Mouse (Mus musculus): ENCODE data around the gene Slc13a3. TPM values are rescaled to one million over a fixed set of nuclear protein-coding genes. Genes with fewer than 3 reads are reported as not detected.
A peak's percentile ranks its signal among the peaks of the same experiment; 100 is the strongest.

The Slc13a3 gene
- polyA plus RNA-seq, 1 experiment from 2014 or later: 1.9 TPM

GRCm38 (mm10) chr2:165415141-165415721 is 57.8 kb downstream of the Slc13a3 start:
- ATAC-seq (ENCODE audit: low read depth) (no peak), DNase-seq (ENCODE audit: low spot score) (peak; percentile 62)
- H3K4me2 ChIP-seq (ENCODE audit: low read depth, low read length): peak overlapping the region; percentile 2
- no peak overlapping the region for H3K9ac ChIP-seq (ENCODE audit: low read depth, low read length)
- H3K27ac ChIP-seq (replicated peaks; ENCODE audit: low read depth, low read length): no peak overlapping the region
- H3K27me3 ChIP-seq (replicated peaks; ENCODE audit: control insufficient read depth, insufficient read depth, low read length): no peaks in the 10 kb centered on the region
- H3K9me3 ChIP-seq (ENCODE audit: control insufficient read depth, low read length): no peaks in the 10 kb centered on the region
- 22% methylated on average over 11 of the region's 11 CpGs for WGBS
- no peak overlapping the region for H3K4me3 ChIP-seq (ENCODE audit: low read depth, low read length)
- H3K36me3 ChIP-seq (ENCODE audit: control insufficient read depth, insufficient read depth, low read length): no peaks in the 10 kb centered on the region
- peaks cover 24% of the 10 kb centered on the region for H3K4me1 ChIP-seq (ENCODE audit: control insufficient read depth, insufficient read depth, low read length)

DNA sequence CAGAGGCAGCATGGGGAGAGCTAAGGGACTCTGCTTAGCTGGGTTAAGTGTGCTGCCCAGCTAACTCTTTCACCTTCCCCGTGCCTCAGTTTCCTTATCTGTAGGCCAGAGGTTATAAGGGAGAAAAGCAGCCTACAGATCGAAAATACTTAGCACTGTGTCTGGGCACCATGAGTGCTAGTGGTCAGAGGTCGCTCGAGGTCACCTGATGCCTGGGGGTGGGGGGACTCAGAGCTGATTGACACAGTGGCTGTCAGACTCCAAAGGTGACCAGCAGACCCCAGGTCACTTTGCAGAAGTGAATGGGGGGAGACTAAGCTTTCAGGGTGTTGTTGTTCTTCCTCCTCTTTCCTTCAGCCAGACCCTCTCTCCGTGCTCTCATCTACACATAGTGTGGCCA is 58.7 kb downstream of the Slc13a3 start:
- Histone ChIP-seq H3K9me3 (ENCODE audit: control insufficient read depth, low read length) (no peaks in the 10 kb centered on the region), H3K4me3 (ENCODE audit: low read depth, low read length) (no peak overlapping the region), H3K4me1 (ENCODE audit: control insufficient read depth, insufficient read depth, low read length) (peaks cover 24% of the 10 kb centered on the region), H3K27ac (replicated peaks; ENCODE audit: low read depth, low read length) (no peak overlapping the region), H3K4me2 (ENCODE audit: low read depth, low read length) (no peak overlapping the region), H3K9ac (ENCODE audit: low read depth, low read length) (no peak overlapping the region), H3K27me3 (replicated peaks; ENCODE audit: control insufficient read depth, insufficient read depth, low read length) (no peaks in the 10 kb centered on the region), H3K36me3 (ENCODE audit: control insufficient read depth, insufficient read depth, low read length) (no peaks in the 10 kb centered on the region)
- 56% methylated on average over 5 of the region's 5 CpGs for WGBS
- no peak for DNase-seq (ENCODE audit: low spot score)
- ATAC-seq (ENCODE audit: low read depth): no peak

DNA sequence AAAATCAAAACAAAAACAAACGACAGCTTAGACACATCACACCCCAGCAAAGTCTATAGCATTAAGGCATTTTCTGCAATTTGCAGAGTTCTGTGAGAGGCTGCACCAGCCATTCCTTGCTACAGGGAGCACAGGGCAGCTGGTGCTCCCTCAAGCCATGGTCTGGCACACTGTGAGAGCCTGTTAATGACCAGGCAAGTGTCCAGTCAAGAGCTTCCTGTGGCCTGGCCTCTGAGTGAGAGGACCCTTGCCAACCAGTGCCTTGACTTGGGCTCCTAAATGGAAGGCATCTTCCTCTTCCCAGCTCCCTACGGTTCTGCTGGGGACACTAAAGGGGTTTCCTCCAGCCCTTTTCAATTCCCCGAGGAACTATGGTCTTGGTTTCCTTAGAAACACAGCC is 59.1 kb downstream of the Slc13a3 start:
- H3K27ac ChIP-seq (replicated peaks; ENCODE audit: low read depth, low read length): no peak overlapping the region
- ATAC-seq (ENCODE audit: low read depth): no peak
- H3K4me1 ChIP-seq (ENCODE audit: control insufficient read depth, insufficient read depth, low read length): peaks cover 24% of the 10 kb centered on the region
- 30% methylated on average over 3 of the region's 3 CpGs for WGBS
- H3K9ac ChIP-seq (ENCODE audit: low read depth, low read length): no peak overlapping the region
- no peak overlapping the region for H3K4me3 ChIP-seq (ENCODE audit: low read depth, low read length)
- no peaks in the 10 kb centered on the region for H3K27me3 ChIP-seq (replicated peaks; ENCODE audit: control insufficient read depth, insufficient read depth, low read length)
- H3K4me2 ChIP-seq (ENCODE audit: low read depth, low read length): no peak overlapping the region
- H3K36me3 ChIP-seq (ENCODE audit: control insufficient read depth, insufficient read depth, low read length): no peaks in the 10 kb centered on the region
- no peak for DNase-seq (ENCODE audit: low spot score)
- no peaks in the 10 kb centered on the region for H3K9me3 ChIP-seq (ENCODE audit: control insufficient read depth, low read length)

- Histone ChIP-seq H3K27ac (replicated peaks; ENCODE audit: low read depth, low read length) (no peak overlapping the region), H3K27me3 (replicated peaks; ENCODE audit: control insufficient read depth, insufficient read depth, low read length) (no peaks in the 10 kb centered on the region), H3K9ac (ENCODE audit: low read depth, low read length) (no peak overlapping the region), H3K36me3 (ENCODE audit: control insufficient read depth, insufficient read depth, low read length) (no peaks in the 10 kb centered on the region), H3K4me2 (ENCODE audit: low read depth, low read length) (no peak overlapping the region), H3K9me3 (ENCODE audit: control insufficient read depth, low read length) (no peaks in the 10 kb centered on the region), H3K4me1 (ENCODE audit: control insufficient read depth, insufficient read depth, low read length) (no peaks in the 10 kb centered on the region), H3K4me3 (ENCODE audit: low read depth, low read length) (no peak overlapping the region)
- 33% methylated on average over 10 of the region's 10 CpGs for WGBS
- ATAC-seq (ENCODE audit: low read depth) (peak; percentile 47; the same call in 1 of the 2 replicates), DNase-seq (ENCODE audit: low spot score) (peak; percentile 34)
Observed at GRCm38 (mm10) chr2:165407700-165408301, 65.2 kb downstream of the Slc13a3 start.

- no peak for ATAC-seq (ENCODE audit: low read depth)
- Histone ChIP-seq H3K36me3 (ENCODE audit: control insufficient read depth, insufficient read depth, low read length) (no peaks in the 10 kb centered on the region), H3K4me3 (ENCODE audit: low read depth, low read length) (no peak overlapping the region), H3K9me3 (ENCODE audit: control insufficient read depth, low read length) (no peaks in the 10 kb centered on the region), H3K27ac (replicated peaks; ENCODE audit: low read depth, low read length) (no peak overlapping the region), H3K4me1 (ENCODE audit: control insufficient read depth, insufficient read depth, low read length) (no peaks in the 10 kb centered on the region), H3K27me3 (replicated peaks; ENCODE audit: control insufficient read depth, insufficient read depth, low read length) (no peaks in the 10 kb centered on the region), H3K4me2 (ENCODE audit: low read depth, low read length) (no peak overlapping the region), H3K9ac (ENCODE audit: low read depth, low read length) (no peak overlapping the region)
- 53% methylated on average over 6 of the region's 6 CpGs for WGBS
- DNase-seq (ENCODE audit: low spot score): no peak
Observed at GRCm38 (mm10) chr2:165405351-165405750, 67.7 kb downstream of the Slc13a3 start.

DNA sequence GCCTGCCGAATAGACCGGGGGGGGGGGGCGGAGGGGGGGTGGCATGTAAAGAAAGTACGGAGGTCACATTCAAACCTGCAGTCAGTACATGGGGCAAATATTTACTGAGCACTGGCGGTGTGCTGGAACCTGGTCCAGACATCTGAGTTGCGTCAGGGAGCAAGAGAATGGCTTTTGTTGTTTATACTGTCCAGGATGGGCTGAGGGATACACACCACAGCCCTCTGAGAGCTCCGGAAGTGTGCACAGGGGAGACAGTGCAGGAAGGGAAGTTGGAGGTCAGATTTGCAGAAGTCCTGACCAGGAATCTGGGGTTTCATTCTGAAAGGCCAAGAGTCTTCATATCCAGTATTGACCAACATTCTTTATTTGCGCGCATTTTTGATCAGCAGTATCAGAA is 68.1 kb downstream of the Slc13a3 start:
- WGBS: 52% methylated on average over 9 of the region's 9 CpGs
- no peaks in the 10 kb centered on the region for H3K36me3 ChIP-seq (ENCODE audit: control insufficient read depth, insufficient read depth, low read length)
- no peak overlapping the region for H3K4me3 ChIP-seq (ENCODE audit: low read depth, low read length)
- H3K9me3 ChIP-seq (ENCODE audit: control insufficient read depth, low read length): no peaks in the 10 kb centered on the region
- no peak overlapping the region for H3K9ac ChIP-seq (ENCODE audit: low read depth, low read length)
- H3K27ac ChIP-seq (replicated peaks; ENCODE audit: low read depth, low read length): no peak overlapping the region
- no peak for ATAC-seq (ENCODE audit: low read depth)
- no peak for DNase-seq (ENCODE audit: low spot score)
- no peaks in the 10 kb centered on the region for H3K4me1 ChIP-seq (ENCODE audit: control insufficient read depth, insufficient read depth, low read length)
- H3K4me2 ChIP-seq (ENCODE audit: low read depth, low read length): no peak overlapping the region
- H3K27me3 ChIP-seq (replicated peaks; ENCODE audit: control insufficient read depth, insufficient read depth, low read length): no peaks in the 10 kb centered on the region

- 69% methylated on average over 12 of the region's 15 CpGs for WGBS
- no peak overlapping the region for H3K4me2 ChIP-seq (ENCODE audit: low read depth, low read length)
- no peaks in the 10 kb centered on the region for H3K27me3 ChIP-seq (replicated peaks; ENCODE audit: control insufficient read depth, insufficient read depth, low read length)
- H3K9ac ChIP-seq (ENCODE audit: low read depth, low read length): no peak overlapping the region
- peak overlapping the region; percentile 61 for H3K27ac ChIP-seq (replicated peaks; ENCODE audit: low read depth, low read length)
- ATAC-seq (ENCODE audit: low read depth): no peak; the same call in 1 of the 2 replicates
- DNase-seq (ENCODE audit: low spot score): no peak
- no peak overlapping the region for H3K4me3 ChIP-seq (ENCODE audit: low read depth, low read length)
- no peaks in the 10 kb centered on the region for H3K9me3 ChIP-seq (ENCODE audit: control insufficient read depth, low read length)
- H3K4me1 ChIP-seq (ENCODE audit: control insufficient read depth, insufficient read depth, low read length): peaks cover 20% of the 10 kb centered on the region
- no peaks in the 10 kb centered on the region for H3K36me3 ChIP-seq (ENCODE audit: control insufficient read depth, insufficient read depth, low read length)
Observed at GRCm38 (mm10) chr2:165398164-165398785, 74.8 kb downstream of the Slc13a3 start.

- 52% methylated on average over 22 of the region's 23 CpGs for WGBS
- Histone ChIP-seq H3K4me3 (ENCODE audit: low read depth, low read length) (no peak overlapping the region), H3K9me3 (ENCODE audit: control insufficient read depth, low read length) (no peaks in the 10 kb centered on the region), H3K4me2 (ENCODE audit: low read depth, low read length) (peak overlapping the region; percentile 37; the same call in 1 of the 2 replicates), H3K27me3 (replicated peaks; ENCODE audit: control insufficient read depth, insufficient read depth, low read length) (no peaks in the 10 kb centered on the region), H3K36me3 (ENCODE audit: control insufficient read depth, insufficient read depth, low read length) (no peaks in the 10 kb centered on the region), H3K4me1 (ENCODE audit: control insufficient read depth, insufficient read depth, low read length) (peaks cover 20% of the 10 kb centered on the region), H3K9ac (ENCODE audit: low read depth, low read length) (no peak overlapping the region), H3K27ac (replicated peaks; ENCODE audit: low read depth, low read length) (peak overlapping the region; percentile 61)
- ATAC-seq (ENCODE audit: low read depth) (peak; percentile 14), DNase-seq (ENCODE audit: low spot score) (peak; percentile 39)
Observed at GRCm38 (mm10) chr2:165397502-165398163, 75.4 kb downstream of the Slc13a3 start.
